Mouse (Mus musculus): ENCODE measurements around the gene Syne1. TPM values are rescaled to one million over a fixed set of nuclear protein-coding genes. Genes with fewer than 3 reads are reported as not detected.

The Syne1 gene
- total RNA-seq, 1 experiment from 2014 or later: 15.1 TPM

DNA sequence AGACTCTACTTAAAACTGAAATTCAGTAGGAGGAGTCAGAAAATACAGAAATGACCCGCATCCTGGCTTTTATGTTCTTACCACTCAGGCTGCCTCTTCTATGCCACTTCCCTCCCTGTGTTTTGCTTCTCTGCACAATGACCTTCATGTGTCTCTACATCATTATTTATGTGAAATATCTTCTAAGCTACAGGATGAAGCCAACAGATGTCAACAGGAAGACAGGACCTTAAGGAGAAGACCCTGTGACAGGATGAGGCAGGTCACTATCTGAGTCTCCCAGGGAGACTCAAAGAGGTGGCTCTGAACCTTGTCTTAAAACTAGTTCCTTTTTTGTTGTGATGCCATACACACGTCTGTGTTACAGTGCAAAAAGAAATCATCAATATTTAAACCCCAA is 353.9 kb downstream of the Syne1 start:
- DNase-seq: no peak

GRCm38 (mm10) chr10:5196267-5196666 is 355.0 kb downstream of the Syne1 start:
- DNase-seq: no peak

DNA sequence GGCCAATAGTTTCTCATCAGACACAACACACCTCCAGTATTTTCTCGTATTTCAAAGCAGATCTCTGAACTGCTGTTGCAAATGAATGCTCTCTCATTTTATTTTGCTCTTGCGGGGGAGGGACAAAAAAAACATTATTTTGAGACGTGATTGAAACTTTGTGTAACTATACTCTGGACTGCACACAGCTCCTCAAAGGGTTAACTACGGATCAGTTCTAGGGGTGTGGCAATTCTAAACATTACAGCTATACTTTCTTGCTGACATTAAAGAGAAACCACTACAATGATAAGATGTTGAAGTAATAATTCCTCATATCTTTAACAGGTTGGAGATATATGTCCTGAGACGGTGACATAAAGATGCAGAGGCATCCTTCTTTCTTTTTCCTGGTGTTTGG is 356.0 kb downstream of the Syne1 start:
- no peak for DNase-seq

- DNase-seq: peak; percentile 80
Observed at GRCm38 (mm10) chr10:5194671-5195234, 356.5 kb downstream of the Syne1 start.

DNA sequence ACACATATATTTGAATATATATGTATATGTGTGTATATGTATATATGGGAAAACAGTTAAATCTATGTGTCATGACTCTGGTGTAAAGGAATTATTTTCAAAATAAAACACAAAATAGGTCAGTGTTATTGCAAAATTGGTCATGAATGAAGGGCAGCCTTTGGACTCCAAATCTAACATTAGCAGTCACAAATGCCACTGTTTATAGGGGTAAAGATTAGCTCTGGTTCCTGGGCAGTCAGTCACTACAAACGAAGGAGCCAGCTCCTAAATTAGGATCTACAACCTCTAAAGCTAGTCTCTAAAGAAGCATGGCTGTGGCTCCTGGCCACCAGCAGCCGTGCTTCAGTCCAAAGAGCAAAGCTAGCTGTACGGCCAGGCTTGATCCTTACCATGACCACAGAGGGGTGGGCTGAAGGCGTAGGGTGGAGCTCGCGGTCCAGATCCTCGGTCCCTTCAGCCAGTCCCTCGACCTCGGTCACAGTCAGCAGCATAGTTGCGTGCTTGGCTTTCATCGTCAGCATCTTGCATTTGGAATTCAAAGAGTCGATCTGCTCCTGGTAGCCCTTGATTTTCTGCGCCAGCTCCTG is 357.1 kb downstream of the Syne1 start:
- DNase-seq: no peak

DNA sequence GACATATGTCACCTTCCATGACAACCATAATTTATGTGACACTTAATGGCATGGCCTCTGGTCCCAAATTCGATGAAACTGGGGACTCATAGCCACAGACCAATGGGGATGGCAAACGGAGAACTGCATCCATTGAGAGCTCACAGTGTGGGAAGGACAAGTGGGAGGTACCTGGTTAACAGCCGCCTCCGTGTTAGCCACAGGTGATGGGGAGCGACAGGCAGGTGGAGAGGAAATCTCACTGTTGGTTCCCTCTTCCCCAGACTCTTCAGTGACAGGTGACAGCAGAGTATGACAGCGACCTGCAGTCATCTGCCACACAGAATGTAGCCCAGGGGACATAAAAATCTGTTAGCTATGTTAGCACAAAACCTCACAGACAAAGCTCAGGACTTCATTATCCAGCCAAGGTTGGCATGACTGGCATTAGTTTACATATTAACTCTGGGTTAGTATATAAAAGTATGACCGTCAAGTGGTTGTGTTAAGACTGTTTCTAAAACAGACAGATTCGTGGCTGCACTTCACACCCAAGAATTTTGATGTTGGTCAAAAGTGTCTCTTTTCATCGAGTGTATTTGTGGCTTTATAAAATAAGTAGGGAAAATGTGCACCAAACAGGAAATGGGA is 358.3 kb downstream of the Syne1 start:
- no peak for DNase-seq

DNA sequence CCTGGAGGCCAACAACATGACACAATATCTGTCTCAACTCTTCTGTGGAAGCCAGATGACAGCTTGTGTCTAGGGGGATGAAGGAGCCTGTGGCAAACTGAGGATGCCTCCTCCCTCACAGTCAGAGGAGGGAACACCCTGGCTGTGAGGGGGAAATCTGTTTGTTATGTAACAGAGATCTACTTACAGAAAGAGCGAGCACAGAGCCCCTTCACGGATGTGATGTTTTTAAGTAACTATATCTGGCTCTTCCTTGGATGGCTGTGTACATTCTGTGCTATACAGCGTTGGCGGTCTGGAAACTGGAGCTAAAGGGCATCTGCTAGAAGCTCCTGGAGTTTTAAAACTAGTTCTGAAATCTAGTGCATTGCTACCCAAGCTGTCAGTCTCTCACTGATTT is 360.5 kb downstream of the Syne1 start:
- DNase-seq: no peak

DNA sequence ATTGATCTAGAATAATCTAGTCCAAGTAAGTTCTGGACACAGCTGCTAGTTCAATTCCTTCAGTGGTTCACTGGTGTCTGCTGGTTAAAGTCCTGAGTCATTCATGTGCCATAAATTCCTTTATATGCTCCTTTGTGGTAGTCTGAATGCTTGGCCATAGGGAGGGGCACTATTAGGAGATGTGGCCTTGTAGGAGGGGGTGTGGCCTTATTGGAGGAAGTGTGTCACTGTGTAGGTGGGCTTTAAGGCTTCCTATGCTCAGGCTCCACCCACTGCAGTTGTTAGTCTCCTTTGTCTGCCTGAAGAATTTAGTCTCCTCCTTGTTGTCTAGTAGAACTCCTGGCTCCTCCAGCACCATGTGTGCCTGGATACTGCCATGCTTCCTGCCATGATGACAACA is 362.4 kb downstream of the Syne1 start:
- DNase-seq: no peak

DNA sequence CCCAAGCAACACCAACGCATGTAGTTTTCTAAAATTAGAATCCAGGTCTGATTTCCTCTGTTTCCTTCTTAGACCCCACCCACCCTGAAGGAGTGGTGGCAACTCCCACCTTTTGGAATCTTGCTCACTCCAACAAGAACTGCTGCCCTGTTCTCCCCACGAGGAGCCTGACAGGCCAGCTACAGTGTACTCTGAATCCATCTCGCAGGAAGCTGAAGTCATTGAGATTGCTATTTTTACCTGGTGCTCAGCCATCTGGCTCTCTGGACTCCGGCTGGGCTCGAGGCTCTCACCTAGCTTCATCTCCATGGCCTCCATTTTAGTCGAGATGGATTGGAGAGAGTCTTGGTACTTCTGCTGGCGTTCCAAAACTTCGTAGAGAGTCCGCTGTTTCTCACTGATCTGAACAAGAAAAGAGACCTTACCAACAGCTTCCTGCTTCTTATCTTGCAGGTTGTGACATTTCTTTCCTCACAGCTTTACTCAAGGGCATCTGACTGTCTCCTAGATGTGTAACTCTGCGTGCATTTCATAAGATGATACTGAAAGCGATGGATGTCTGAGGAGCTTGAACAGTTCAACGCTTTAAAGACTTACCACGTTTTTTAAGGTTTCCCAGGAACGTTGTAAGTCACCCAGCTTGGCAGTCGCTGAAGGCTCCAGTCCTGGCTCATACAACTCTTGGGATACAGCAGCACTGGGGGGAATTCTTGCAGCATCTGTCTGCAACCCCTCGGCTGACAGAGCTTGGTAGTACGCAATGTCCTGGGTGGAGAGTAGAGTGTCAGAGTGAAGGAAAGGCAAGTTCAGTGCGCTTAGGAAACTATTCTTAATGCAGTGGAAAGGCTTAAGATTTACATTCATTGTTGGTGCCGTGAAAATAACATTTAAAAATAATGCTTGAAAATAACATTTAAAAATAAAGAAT is 365.9 kb downstream of the Syne1 start:
- no peak for DNase-seq

- no peak for DNase-seq
Observed at GRCm38 (mm10) chr10:5181771-5182176, 369.5 kb downstream of the Syne1 start.

- DNase-seq: no peak
Observed at GRCm38 (mm10) chr10:5179891-5180290, 371.4 kb downstream of the Syne1 start.

GRCm38 (mm10) chr10:5177446-5178015 is 373.8 kb downstream of the Syne1 start:
- no peak for DNase-seq

GRCm38 (mm10) chr10:5176371-5176770 is 374.9 kb downstream of the Syne1 start:
- DNase-seq: no peak

- DNase-seq: peak; percentile 17
Observed at GRCm38 (mm10) chr10:5170425-5170824, 380.9 kb downstream of the Syne1 start.

DNA sequence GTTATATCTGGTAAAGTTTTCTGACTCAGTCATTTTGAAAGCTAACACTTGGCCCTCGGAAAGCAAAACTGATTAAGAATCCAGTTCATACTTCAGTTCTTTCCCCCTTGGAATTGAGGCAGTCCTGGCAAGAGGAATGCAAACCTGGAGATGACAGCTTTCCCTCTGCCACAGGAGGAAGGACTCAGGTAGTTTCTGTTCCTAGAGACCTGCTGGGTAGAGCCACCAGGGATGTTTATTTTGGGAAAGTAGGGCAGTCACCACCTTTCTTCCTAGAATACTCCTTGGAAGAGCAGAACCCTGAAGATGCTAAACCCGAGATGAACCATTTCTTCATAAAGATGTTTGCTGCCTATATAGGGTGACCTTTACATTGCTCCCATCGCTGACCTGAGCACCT is 383.8 kb downstream of the Syne1 start:
- DNase-seq: no peak

- no peak for DNase-seq
Observed at GRCm38 (mm10) chr10:5165439-5165838, 385.8 kb downstream of the Syne1 start.

GRCm38 (mm10) chr10:5163770-5164169 is 387.5 kb downstream of the Syne1 start:
- peak; percentile 32 for DNase-seq

- DNase-seq: no peak
Observed at GRCm38 (mm10) chr10:5163286-5163685, 388.0 kb downstream of the Syne1 start.

DNA sequence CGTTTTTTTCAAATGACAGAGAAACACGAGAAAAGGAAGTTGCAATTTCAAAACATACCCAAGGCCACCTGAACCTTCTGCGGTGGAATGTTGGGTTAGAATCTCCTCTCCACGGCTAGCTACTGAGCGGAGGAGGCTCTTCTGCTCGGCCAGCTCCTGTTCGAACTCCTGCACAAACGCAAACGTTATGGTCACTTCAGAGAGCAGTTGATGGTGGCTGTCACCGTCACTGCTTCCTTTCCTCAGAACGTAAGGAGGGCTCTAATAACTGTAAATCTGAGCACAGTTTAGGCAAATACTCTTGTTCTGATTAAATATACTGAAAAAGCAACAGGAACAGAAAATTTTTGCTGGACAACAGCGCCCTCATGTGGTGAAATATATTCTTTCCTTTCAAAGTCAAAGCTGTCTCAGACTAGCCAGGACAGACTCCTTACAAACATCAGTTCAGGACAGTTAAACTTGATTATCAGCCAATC is 389.8 kb downstream of the Syne1 start:
- DNase-seq: peak; percentile 72

GRCm38 (mm10) chr10:5159679-5160078 is 391.6 kb downstream of the Syne1 start:
- no peak for DNase-seq

DNA sequence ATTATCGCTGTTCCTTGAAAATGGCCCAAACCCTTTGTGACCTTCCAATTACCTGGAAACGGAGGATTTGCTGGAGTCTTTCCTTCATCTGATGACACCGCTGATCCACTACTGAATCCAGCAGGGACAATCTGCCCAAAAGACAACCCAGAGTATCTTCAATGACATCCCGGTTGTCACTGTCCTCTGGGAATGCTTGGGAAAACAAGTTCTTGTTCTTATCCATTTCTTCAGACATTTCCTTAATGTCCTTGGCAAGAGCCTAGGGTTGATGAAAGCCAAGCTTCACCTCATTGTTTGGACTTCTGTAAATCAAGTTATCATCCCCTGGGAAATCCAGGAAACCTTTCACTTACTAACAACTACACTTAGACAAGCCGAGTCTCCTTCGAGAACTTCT is 398.2 kb downstream of the Syne1 start:
- DNase-seq: no peak

- no peak for DNase-seq
Observed at GRCm38 (mm10) chr10:5141471-5141870, 409.8 kb downstream of the Syne1 start.

- DNase-seq: peak; percentile 14
Observed at GRCm38 (mm10) chr10:5139932-5140264, 411.4 kb downstream of the Syne1 start.
